Mouse (Mus musculus) hindbrain, embryonic 16.5 days (tissue): ENCODE data around the gene Igsf3. TPM values are rescaled to one million over a fixed set of nuclear protein-coding genes. Genes with fewer than 3 reads are reported as not detected.

ENCODE experiments used
- ATAC-seq: fragments of 200-750 bp; cut with Nextera tagmentation; 2 replicates; pipeline ENCODE4 v1.8.0; 2017; ENCODE audit warnings: moderate TSS enrichment, moderate library complexity
- H3K27ac ChIP-seq: fragments of 300-500 bp; sonication (generic); 2 replicates; pipeline ENCODE4 v1.5.1; 2014; ENCODE audit warnings: low read depth, mild to moderate bottlenecking, control low read depth, low read length, moderate library complexity
- H3K27me3 ChIP-seq: fragments of 300-500 bp; sonication (generic); replicated peaks from 2 replicates; pipeline ENCODE4 v1.6.1; 2014; ENCODE audit warnings: low read length; ENCODE audit not compliant: control insufficient read depth, insufficient read depth
- H3K36me3 ChIP-seq: fragments of 300-500 bp; sonication (generic); 2 replicates; pipeline ENCODE4 v1.6.1; 2014; ENCODE audit warnings: mild to moderate bottlenecking, low read length, moderate library complexity, mixed read lengths; ENCODE audit not compliant: control insufficient read depth, insufficient read depth
- H3K4me1 ChIP-seq: fragments of 300-500 bp; sonication (generic); 2 replicates; pipeline ENCODE4 v1.6.1; 2014; ENCODE audit warnings: low read depth, low read length; ENCODE audit not compliant: control insufficient read depth, insufficient read depth
- H3K4me2 ChIP-seq: fragments of 300-500 bp; sonication (generic); 2 replicates; pipeline ENCODE4 v1.6.1; 2014; ENCODE audit warnings: mild to moderate bottlenecking, low read length, control low read depth, moderate library complexity
- H3K4me3 ChIP-seq: fragments of 300-500 bp; sonication (generic); 2 replicates; pipeline ENCODE4 v1.5.1; 2014; ENCODE audit warnings: mild to moderate bottlenecking, low read length, control low read depth, moderate library complexity
- H3K9ac ChIP-seq: fragments of 300-500 bp; sonication (generic); 2 replicates; pipeline ENCODE4 v1.6.1; 2014; ENCODE audit warnings: low read depth, mild to moderate bottlenecking, control low read depth, low read length, moderate library complexity
- H3K9me3 ChIP-seq: fragments of 300-500 bp; sonication (generic); 2 replicates; pipeline ENCODE4 v1.6.1; 2014; ENCODE audit warnings: mild to moderate bottlenecking, low read length, moderate library complexity; ENCODE audit not compliant: control insufficient read depth
- WGBS: fragments of 180-500 bp; shearing (Covaris S2); extraction: QIAGEN DNeasy Blood & Tissue Kit; methylation state at CpG from one replicate; pipeline ENCODE4 v1.1.7; 2014; 5-methylcytosine and 5-hydroxymethylcytosine counted together
- polyA plus RNA-seq: library from polyadenylated mRNA; unstranded; fragments of >200 nt; fragmentation: Nextera tagmentation; extraction: Ambion mirVana; gene quantifications from 2 replicates; pipeline ENCODE4 v1.2.1, GENCODE M21; 2015

The Igsf3 gene
- polyA plus RNA-seq, 1 experiment from 2014 or later: 79.0 TPM

DNA sequence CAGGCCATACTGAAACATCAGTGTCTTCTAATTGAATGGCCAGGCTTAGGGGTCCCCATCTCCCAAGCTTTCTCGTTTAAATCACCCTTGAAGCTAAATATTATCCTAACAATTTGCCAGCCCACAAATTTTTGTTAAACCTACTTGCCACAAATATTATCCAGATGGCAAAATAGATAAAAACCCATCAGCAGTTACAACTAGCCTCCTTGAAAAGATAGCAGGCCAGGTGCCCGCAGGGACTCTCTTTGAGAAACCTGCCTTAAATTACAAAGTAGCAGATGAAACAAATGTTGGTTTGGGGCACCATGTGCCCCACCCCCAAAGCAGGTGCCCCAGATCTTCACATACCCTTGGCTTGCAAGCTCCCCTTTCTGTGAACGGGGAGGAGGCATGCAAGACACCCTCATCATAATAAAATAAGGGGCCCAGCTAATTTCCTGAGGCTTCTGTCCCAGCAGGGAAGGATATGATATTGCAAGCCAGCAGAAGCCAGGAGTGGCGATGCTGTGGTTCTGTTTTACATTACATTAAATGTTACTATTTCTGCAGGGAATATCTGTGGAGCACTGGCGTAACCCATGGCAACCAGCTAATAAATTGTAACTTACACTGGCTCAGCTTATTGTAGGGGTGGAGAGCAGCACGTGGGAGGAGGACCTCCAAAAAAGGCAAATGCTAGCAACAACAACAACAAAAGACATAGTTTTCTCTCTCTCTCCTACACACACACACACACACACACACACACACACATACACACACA is 27.2 kb upstream of the Igsf3 start:
- peak overlapping the region; percentile 22; the same call in 1 of the 2 replicates for H3K4me2 ChIP-seq
- WGBS: 25% methylated on average over 6 of the region's 6 CpGs

DNA sequence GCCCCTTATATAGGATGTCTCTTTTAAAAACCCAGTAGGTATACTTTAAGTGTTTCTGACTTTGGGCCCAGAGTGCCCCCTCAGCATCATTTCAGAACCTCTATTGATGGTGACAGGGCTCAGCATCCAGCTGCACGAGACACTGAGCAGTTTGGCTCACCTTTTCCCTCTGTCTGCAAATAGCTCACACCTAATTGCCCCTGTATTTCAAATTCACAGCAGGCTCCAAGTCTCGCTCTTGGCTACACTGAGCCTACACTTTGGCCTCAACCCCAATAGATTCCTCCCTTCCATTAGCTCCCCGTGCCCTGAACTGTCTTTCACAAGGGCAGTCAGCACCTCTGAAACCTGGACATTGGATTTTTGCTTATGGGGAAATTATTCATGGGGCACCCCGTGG is 26.5 kb upstream of the Igsf3 start:
- H3K4me3 ChIP-seq: no peak overlapping the region
- peaks cover 21% of the 10 kb centered on the region for H3K4me1 ChIP-seq
- H3K36me3 ChIP-seq: no peaks in the 10 kb centered on the region
- peak overlapping the region; percentile 65 for H3K27ac ChIP-seq
- H3K4me2 ChIP-seq: no peak overlapping the region
- ATAC-seq: peak; percentile 14; the same call in 1 of the 2 replicates
- H3K9me3 ChIP-seq: no peaks in the 10 kb centered on the region
- no peaks in the 10 kb centered on the region for H3K27me3 ChIP-seq
- 42% methylated on average over 4 of the region's 4 CpGs for WGBS
- peak overlapping the region; percentile 15; the same call in 1 of the 2 replicates for H3K9ac ChIP-seq

More for the DNA sequence above, 27.2 kb upstream of the Igsf3 start:
- Histone ChIP-seq H3K4me1 (peaks cover 22% of the 10 kb centered on the region), H3K27me3 (no peaks in the 10 kb centered on the region), H3K4me3 (no peak overlapping the region), H3K9me3 (no peaks in the 10 kb centered on the region), H3K36me3 (no peaks in the 10 kb centered on the region), H3K9ac (no peak overlapping the region), H3K27ac (peak overlapping the region; percentile 65)
- peak; percentile 87 for ATAC-seq

DNA sequence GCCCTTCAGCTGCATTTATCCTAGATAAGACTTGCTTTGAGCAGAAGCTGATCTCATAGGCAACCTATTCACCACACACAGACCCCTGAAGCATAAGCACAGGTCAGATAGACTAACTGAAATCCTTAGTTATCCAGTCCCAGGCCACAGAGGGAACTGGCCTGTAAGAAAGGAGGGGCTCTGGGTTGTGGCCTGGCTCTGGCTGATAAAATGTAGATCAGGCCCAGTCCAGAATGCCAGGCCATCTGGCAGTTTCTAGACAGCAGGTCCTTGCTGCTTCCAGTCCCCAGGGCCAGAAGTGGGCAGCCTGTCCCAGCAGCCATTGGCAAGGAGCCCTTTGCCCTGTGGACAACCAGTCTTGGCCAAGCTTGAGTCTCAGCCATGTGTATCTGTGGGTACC is 22.4 kb upstream of the Igsf3 start:
- H3K36me3 ChIP-seq: no peaks in the 10 kb centered on the region
- ATAC-seq: peak; percentile 23; the same call in 1 of the 2 replicates
- H3K9me3 ChIP-seq: no peaks in the 10 kb centered on the region
- H3K4me3 ChIP-seq: no peak overlapping the region
- no peak overlapping the region for H3K9ac ChIP-seq
- no peak overlapping the region for H3K4me2 ChIP-seq
- no peak overlapping the region for H3K27ac ChIP-seq
- H3K4me1 ChIP-seq: peaks cover 17% of the 10 kb centered on the region
- no peaks in the 10 kb centered on the region for H3K27me3 ChIP-seq

DNA sequence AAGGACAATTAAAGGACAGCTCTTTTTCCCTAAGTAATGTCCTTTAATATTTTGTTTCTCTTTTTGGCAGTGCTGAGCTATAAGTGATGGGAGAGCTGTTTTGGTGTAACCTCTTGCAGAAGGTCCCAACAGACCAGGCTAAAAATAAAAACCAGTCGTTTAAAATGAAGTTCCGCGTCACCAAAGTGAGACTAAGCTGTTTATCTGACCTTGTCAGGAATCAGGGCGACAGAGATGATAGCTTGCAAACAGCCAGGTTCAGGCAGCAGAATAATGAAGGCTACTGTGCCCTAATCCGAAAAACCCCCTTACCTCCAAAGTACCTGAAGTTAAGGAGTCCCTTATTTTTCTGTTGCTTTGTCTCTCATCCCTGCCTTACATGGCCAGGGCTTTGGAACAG is 21.2 kb upstream of the Igsf3 start:
- H3K4me2 ChIP-seq: no peak overlapping the region
- H3K9me3 ChIP-seq: no peaks in the 10 kb centered on the region
- 68% methylated on average over 5 of the region's 5 CpGs for WGBS
- H3K27me3 ChIP-seq: no peaks in the 10 kb centered on the region
- no peak overlapping the region for H3K27ac ChIP-seq
- peaks cover 5% of the 10 kb centered on the region for H3K4me1 ChIP-seq
- H3K36me3 ChIP-seq: no peaks in the 10 kb centered on the region
- H3K4me3 ChIP-seq: no peak overlapping the region
- no peak for ATAC-seq
- no peak overlapping the region for H3K9ac ChIP-seq

DNA sequence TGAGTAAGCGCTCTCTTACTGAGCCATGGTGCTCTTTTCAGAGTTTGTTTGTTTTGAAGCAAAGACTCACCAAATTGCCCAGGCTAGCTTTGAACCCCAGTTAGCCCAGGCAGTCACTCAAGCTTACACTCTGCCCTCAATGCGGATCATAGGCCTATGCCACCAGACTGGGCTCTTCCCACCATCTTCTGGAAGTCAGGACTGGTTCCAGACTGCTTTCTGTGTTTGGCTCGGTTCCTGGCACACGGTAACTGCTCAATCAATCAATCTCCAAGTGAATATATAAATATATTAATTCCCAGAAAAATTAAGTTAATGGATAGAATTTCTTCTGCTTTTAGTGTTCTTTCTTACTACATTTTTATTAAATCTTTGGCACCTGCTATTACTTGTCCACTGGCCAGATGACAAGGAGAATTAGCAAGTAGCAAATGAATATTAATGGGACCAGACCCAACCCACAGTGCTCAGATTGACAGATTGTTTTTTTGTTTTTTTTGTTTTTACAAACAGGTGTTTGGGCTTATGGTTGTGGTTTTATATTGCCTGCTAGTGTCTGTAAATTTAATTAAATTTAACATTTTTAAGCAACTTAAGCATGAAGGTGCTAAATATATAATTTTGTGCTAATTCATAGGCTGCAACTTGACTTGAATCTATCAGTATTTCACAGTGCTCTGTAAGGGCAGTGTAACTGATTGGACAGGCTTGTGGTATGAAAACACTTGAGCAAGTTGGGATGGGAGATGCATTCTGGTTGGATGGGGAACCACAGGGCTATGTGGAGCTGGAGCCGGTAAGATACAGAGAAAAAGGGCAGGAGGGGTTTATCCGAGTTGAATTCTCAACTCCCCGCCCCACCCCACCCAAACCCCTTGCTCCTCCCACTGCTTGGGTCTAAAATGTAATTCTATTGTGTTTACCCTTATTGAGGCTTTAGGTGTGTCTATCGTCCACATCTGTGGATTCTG is 20.0 kb upstream of the Igsf3 start:
- WGBS: 79% methylated on average over 8 of the region's 8 CpGs

DNA sequence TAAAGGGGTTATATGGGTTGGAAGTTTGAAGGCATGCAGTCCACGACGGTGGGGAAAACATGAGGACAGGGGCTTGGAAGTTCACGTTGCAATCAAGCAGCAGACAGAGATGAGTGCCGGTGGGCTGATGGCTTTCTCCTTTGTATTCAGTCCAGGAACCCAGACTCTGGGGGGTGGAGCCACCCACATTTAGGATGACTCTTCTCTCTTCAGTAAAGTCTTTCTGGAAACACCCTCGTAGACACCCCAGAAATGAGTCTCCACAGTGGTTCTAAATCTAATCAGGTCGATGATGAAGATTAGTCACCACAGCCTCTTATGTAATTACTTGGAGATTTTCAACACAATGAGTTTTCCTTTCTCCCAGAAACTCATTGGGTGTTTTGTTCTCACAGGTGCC is 16.1 kb upstream of the Igsf3 start:
- no peak for ATAC-seq
- WGBS: 87% methylated on average over 6 of the region's 6 CpGs
- Histone ChIP-seq H3K27ac (no peak overlapping the region), H3K36me3 (no peaks in the 10 kb centered on the region), H3K4me1 (peaks cover 4% of the 10 kb centered on the region), H3K4me2 (no peak overlapping the region), H3K27me3 (no peaks in the 10 kb centered on the region), H3K9ac (no peak overlapping the region), H3K4me3 (no peak overlapping the region), H3K9me3 (no peaks in the 10 kb centered on the region)

More for the DNA sequence above, 20.0 kb upstream of the Igsf3 start:
- ATAC-seq: no peak
- H3K4me3 ChIP-seq: no peak overlapping the region
- no peak overlapping the region for H3K9ac ChIP-seq
- H3K27me3 ChIP-seq: no peaks in the 10 kb centered on the region
- H3K4me2 ChIP-seq: no peak overlapping the region
- no peaks in the 10 kb centered on the region; the same call in 1 of the 2 replicates for H3K4me1 ChIP-seq
- no peaks in the 10 kb centered on the region for H3K9me3 ChIP-seq
- H3K36me3 ChIP-seq: no peaks in the 10 kb centered on the region
- no peak overlapping the region for H3K27ac ChIP-seq

DNA sequence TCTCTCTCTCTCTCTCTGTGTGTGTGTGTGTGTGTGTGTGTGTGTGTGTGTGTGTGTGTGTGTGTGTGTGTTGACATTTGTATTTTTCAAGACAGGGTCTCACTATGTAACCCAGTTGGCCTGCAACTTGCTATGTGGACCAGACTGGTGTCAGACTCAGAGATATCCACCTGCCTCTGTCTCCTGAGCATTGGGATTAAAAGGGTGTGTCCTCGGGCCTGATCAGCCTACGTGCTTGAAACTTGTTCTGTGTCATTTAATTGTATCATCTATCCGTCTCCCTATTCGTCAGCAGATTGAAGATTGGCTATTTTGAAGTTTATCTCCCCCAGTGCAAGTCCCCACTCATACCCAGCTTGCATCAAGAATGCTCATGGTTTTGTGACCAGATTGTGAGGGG is 14.5 kb upstream of the Igsf3 start:
- Histone ChIP-seq H3K4me3 (no peak overlapping the region), H3K9me3 (no peaks in the 10 kb centered on the region), H3K36me3 (no peaks in the 10 kb centered on the region), H3K27ac (no peak overlapping the region), H3K9ac (no peak overlapping the region), H3K4me2 (no peak overlapping the region), H3K4me1 (peaks cover 8% of the 10 kb centered on the region), H3K27me3 (no peaks in the 10 kb centered on the region)
- 84% methylated on average over 4 of the region's 4 CpGs for WGBS
- no peak for ATAC-seq

DNA sequence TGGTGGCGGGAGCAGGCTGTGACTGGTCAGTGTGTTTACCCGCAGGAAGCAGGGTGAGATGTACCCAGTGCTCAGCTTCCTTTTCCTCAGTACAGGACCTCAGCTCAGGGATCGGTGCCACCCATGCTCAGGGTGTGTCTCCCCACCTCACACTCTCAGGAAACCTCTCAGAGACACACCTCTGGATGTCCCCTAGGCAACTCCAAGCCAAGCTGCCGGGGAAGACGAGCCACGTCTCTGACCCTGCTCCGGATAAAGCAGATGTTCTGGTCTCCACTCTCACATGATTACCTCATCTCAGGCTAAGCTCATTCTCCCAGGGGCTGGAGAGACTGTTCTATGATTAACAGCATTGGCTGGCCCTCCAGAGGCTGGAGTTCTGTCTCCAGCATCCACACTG is 13.3 kb upstream of the Igsf3 start:
- Histone ChIP-seq H3K9ac (no peak overlapping the region), H3K36me3 (no peaks in the 10 kb centered on the region), H3K27ac (no peak overlapping the region), H3K4me1 (peaks cover 8% of the 10 kb centered on the region), H3K4me2 (no peak overlapping the region), H3K27me3 (no peaks in the 10 kb centered on the region), H3K9me3 (no peaks in the 10 kb centered on the region), H3K4me3 (no peak overlapping the region)
- 77% methylated on average over 7 of the region's 7 CpGs for WGBS
- no peak for ATAC-seq

DNA sequence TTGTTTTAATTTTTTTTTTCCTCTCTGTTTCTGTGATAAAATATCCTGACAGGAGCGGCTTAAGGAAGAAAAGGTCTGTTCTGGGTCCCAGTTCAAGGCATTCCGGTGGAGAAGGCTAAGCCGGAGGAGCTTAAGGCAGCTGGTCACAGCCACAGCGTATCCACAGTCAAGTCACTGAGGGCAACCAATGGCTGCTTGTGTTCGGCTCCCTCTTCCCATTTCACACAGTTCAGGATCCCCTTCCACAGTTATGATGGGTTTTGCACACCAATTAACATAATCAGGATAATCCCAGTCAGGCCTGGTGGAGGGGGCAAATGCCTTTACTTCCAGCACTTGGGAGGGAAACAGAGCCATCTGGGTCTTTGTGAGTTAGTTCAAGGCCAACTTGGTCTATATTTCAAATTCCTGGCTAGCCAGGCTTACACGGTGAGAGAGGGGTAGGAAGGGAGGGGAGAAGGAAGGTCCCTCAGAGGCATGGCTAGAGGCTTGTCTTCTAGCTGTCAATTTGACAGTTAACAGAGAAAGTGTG is 11.7 kb upstream of the Igsf3 start:
- no peak; the same call in 1 of the 2 replicates for ATAC-seq
- H3K27ac ChIP-seq: no peak overlapping the region

More for the DNA sequence above, 11.7 kb upstream of the Igsf3 start:
- Histone ChIP-seq H3K4me3 (no peak overlapping the region), H3K9me3 (no peaks in the 10 kb centered on the region), H3K36me3 (no peaks in the 10 kb centered on the region), H3K4me1 (peaks cover 12% of the 10 kb centered on the region), H3K27me3 (no peaks in the 10 kb centered on the region), H3K9ac (no peak overlapping the region), H3K4me2 (no peak overlapping the region)
- 36% methylated on average over 6 of the region's 6 CpGs for WGBS
